Mouse (Mus musculus): ENCODE results near the gene Ralbp1. TPM values are rescaled to one million over a fixed set of nuclear protein-coding genes. Genes with fewer than 3 reads are reported as not detected.

Gene Ralbp1
- polyA plus RNA-seq, 1 experiment from 2014 or later: 44.2 TPM

GRCm38 (mm10) chr17:65802026-65802425 lies 83.6 kb downstream of the Ralbp1 start:
- no peak overlapping the region for H3K4me3 ChIP-seq (replicated peaks; ENCODE audit: low read length)
- no peak overlapping the region for H3K4me2 ChIP-seq (replicated peaks)
- DNase-seq (ENCODE audit: low spot score) (no peak), ATAC-seq (ENCODE audit: low FRiP score) (no peak)
- H3K27me3 ChIP-seq (ENCODE audit: control insufficient read depth, insufficient read depth, low read length): no peaks in the 10 kb centered on the region
- H3K4me1 ChIP-seq (replicated peaks; ENCODE audit: control insufficient read depth, insufficient read depth, low read length): no peaks in the 10 kb centered on the region
- H3K27ac ChIP-seq: no peak overlapping the region
- no peaks in the 10 kb centered on the region for H3K9me3 ChIP-seq (ENCODE audit: control insufficient read depth, low read length)
- peaks cover 13% of the 10 kb centered on the region for H3K36me3 ChIP-seq (replicated peaks; ENCODE audit: control insufficient read depth, insufficient read depth)
- no peak overlapping the region for H3K9ac ChIP-seq
- WGBS: 83% methylated on average over 4 of the region's 4 CpGs

GRCm38 (mm10) chr17:65800451-65800850 lies 85.1 kb downstream of the Ralbp1 start:
- 90% methylated on average over 6 of the region's 6 CpGs for WGBS

GRCm38 (mm10) chr17:65799353-65799752 lies 86.2 kb downstream of the Ralbp1 start:
- no peaks in the 10 kb centered on the region for H3K27me3 ChIP-seq (ENCODE audit: control insufficient read depth, insufficient read depth, low read length)
- no peaks in the 10 kb centered on the region for H3K9me3 ChIP-seq (ENCODE audit: control insufficient read depth, low read length)
- no peak overlapping the region for H3K27ac ChIP-seq
- DNase-seq (ENCODE audit: low spot score) (no peak), ATAC-seq (ENCODE audit: low FRiP score) (no peak)
- WGBS: 87% methylated on average over 1 of the region's 1 CpGs
- H3K36me3 ChIP-seq (replicated peaks; ENCODE audit: control insufficient read depth, insufficient read depth): peaks cover 6% of the 10 kb centered on the region; the same call in 1 of the 2 replicates
- H3K4me3 ChIP-seq (replicated peaks; ENCODE audit: low read length): no peak overlapping the region
- H3K4me2 ChIP-seq (replicated peaks): no peak overlapping the region
- H3K4me1 ChIP-seq (replicated peaks; ENCODE audit: control insufficient read depth, insufficient read depth, low read length): no peaks in the 10 kb centered on the region
- H3K9ac ChIP-seq: no peak overlapping the region

More at GRCm38 (mm10) chr17:65800451-65800850, 85.1 kb downstream of the Ralbp1 start:
- H3K4me1 ChIP-seq (replicated peaks; ENCODE audit: control insufficient read depth, insufficient read depth, low read length): no peaks in the 10 kb centered on the region
- H3K27ac ChIP-seq: no peak overlapping the region
- ATAC-seq (ENCODE audit: low FRiP score) (no peak), DNase-seq (ENCODE audit: low spot score) (no peak)
- H3K36me3 ChIP-seq (replicated peaks; ENCODE audit: control insufficient read depth, insufficient read depth): peaks cover 13% of the 10 kb centered on the region
- no peaks in the 10 kb centered on the region for H3K27me3 ChIP-seq (ENCODE audit: control insufficient read depth, insufficient read depth, low read length)
- no peaks in the 10 kb centered on the region for H3K9me3 ChIP-seq (ENCODE audit: control insufficient read depth, low read length)
- no peak overlapping the region for H3K4me2 ChIP-seq (replicated peaks)
- no peak overlapping the region for H3K4me3 ChIP-seq (replicated peaks; ENCODE audit: low read length)
- no peak overlapping the region for H3K9ac ChIP-seq

DNA sequence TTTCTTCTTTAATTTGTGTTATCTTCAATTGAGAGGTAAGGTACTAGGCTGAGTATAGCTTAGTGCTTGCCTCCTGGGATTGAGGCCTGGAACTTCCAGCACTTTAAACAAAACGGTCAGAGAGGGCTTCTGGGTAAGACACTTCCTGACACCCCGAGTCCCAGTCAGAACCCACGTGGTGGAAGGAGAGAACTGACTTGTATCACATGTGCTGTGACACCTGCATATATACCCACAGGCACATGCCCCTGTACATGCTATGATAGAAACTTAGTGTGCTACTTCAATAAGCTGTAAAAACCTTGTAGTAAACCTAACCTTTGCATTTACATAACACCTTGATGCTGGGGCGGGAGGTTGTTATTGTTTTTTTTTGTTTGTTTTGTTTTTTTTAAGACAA lies 87.2 kb downstream of the Ralbp1 start:
- no peak for ATAC-seq (ENCODE audit: low FRiP score)
- no peak overlapping the region for H3K4me2 ChIP-seq (replicated peaks)
- H3K9ac ChIP-seq: no peak overlapping the region
- 81% methylated on average over 4 of the region's 4 CpGs for WGBS
- DNase-seq (ENCODE audit: low spot score): no peak
- no peaks in the 10 kb centered on the region for H3K4me1 ChIP-seq (replicated peaks; ENCODE audit: control insufficient read depth, insufficient read depth, low read length)
- no peaks in the 10 kb centered on the region for H3K27me3 ChIP-seq (ENCODE audit: control insufficient read depth, insufficient read depth, low read length)
- no peak overlapping the region for H3K4me3 ChIP-seq (replicated peaks; ENCODE audit: low read length)
- H3K9me3 ChIP-seq (ENCODE audit: control insufficient read depth, low read length): no peaks in the 10 kb centered on the region
- H3K36me3 ChIP-seq (replicated peaks; ENCODE audit: control insufficient read depth, insufficient read depth): no peaks in the 10 kb centered on the region
- H3K27ac ChIP-seq: no peak overlapping the region

Other genes starting within 250 kb of the Ralbp1 start
- 0.21 and 0.22 TPM in 2 replicates for gene Txndc2, start 243.6 kb downstream of the Ralbp1 start, polyA plus RNA-seq (2014; fragmentation: Nextera tagmentation; extraction: Ambion mirVana)
- gene Rab31, start 113.0 kb downstream of the Ralbp1 start, polyA plus RNA-seq (2014; fragmentation: Nextera tagmentation; extraction: Ambion mirVana): 81.7 and 86.8 TPM in 2 replicates
- gene Ppp4r1, start 103.2 kb downstream of the Ralbp1 start, polyA plus RNA-seq (2014; fragmentation: Nextera tagmentation; extraction: Ambion mirVana): 42.6 and 49.1 TPM in 2 replicates
- gene Twsg1, start 65.4 kb upstream of the Ralbp1 start, polyA plus RNA-seq (2014; fragmentation: Nextera tagmentation; extraction: Ambion mirVana): 66.0 and 71.2 TPM in 2 replicates
- gene Ankrd12, start 191.3 kb upstream of the Ralbp1 start, polyA plus RNA-seq (2014; fragmentation: Nextera tagmentation; extraction: Ambion mirVana): 157 and 165 TPM in 2 replicates
- 414 and 418 TPM in 2 replicates for gene Ndufv2, start 215.8 kb upstream of the Ralbp1 start, polyA plus RNA-seq (2014; fragmentation: Nextera tagmentation; extraction: Ambion mirVana)
- gene Washc1, start 225.7 kb upstream of the Ralbp1 start, polyA plus RNA-seq (2014; fragmentation: Nextera tagmentation; extraction: Ambion mirVana): 36.3 and 37.7 TPM in 2 replicates
- gene Ddx11, start 237.7 kb upstream of the Ralbp1 start, polyA plus RNA-seq (2014; fragmentation: Nextera tagmentation; extraction: Ambion mirVana): 4.1 and 4.6 TPM in 2 replicates

All from hindbrain, embryonic 14.5 days (tissue).